20 mouse cellular contexts compared by ENCODE assay signal in the genomic region with DNA sequence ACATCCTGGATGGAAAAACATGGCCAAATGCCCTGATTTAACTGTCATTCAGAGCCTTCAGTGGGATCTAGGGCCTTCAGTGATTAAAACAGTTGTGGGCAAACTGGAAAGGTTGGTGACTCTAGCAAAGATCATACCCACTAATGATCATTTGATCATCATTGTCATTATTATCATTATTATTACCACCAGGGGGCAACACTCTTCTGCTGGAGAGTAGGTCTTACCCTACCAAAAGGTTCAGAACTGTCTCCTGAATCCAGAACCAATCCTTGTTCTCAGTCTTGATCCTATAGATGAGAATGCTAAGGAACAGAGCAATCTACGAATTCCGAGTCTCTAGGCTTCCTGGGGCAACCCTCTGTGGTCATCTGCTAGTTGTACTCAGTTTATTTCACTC. TPM values are rescaled to one million over a fixed set of nuclear protein-coding genes. Genes with fewer than 3 reads are reported as not detected.
DNase-seq lines count a peak whose midpoint lies in the region; ATAC-seq and TF ChIP-seq lines count a peak whose summit lies in the region.
"Had no signal": no experiment of that assay in that cellular context is flagged by ENCODE, and none has a peak within 500 bp of the region (broad histone marks: within the 10 kb centered on the region; RNA-seq: fewer than 3 reads in every experiment).

No protein-coding gene starts in this region.

- H3K9ac ChIP-seq in heart, adult 2 months (ENCODE audit: low read depth, low read length): no peak overlapping the region
- no peak overlapping the region for H3K9ac ChIP-seq in forebrain, embryonic 14.5 days (ENCODE audit: low read length)
- H3K9ac ChIP-seq: heart, embryonic 12.5 days; limb, embryonic 15.5 days; liver, embryonic 15.5 days; midbrain, embryonic 12.5 days had no signal

- H3K4me3 ChIP-seq in heart, adult 2 months: no peak overlapping the region
- H3K4me3 ChIP-seq in heart, embryonic 10.5 days: no peak overlapping the region
- no peak overlapping the region for H3K4me3 ChIP-seq in layer of hippocampus, adult 2 months
- no peak overlapping the region for H3K4me3 ChIP-seq in forebrain, embryonic 14.5 days (ENCODE audit: low read depth, low read length)
- H3K4me3 ChIP-seq: forebrain, embryonic 10.5 days; heart, embryonic 12.5 days; limb, embryonic 15.5 days; liver, embryonic 15.5 days; midbrain, embryonic 12.5 days had no signal

- no peak for DNase-seq in heart, adult 2 months
- DNase-seq in heart, embryonic 10.5 days (ENCODE audit: low spot score): no peak
- DNase-seq in layer of hippocampus, adult 2 months (ENCODE audit: low spot score in 2 of 2): no peak
- DNase-seq in layer of hippocampus, adult 9-11 months: no peak
- peak; percentile 27 for DNase-seq in retina, embryonic 14.5 days (ENCODE audit: low spot score)
- DNase-seq in retina, postnatal 1 day: no peak
- no peak for DNase-seq in forebrain, embryonic 14.5 days (ENCODE audit: low spot score)
- DNase-seq: adrenal gland, postnatal 14 days; heart, postnatal 14 days; kidney, adult 9 months; kidney, postnatal 25 days; left cerebral cortex, postnatal 4 days; lung, postnatal 14 days; thymus, postnatal 25 days had no signal

- no peaks in the 10 kb centered on the region for H3K36me3 ChIP-seq in heart, adult 2 months (ENCODE audit: control insufficient read depth, insufficient read depth, low read length)
- no peaks in the 10 kb centered on the region for H3K36me3 ChIP-seq in heart, embryonic 10.5 days
- no peaks in the 10 kb centered on the region for H3K36me3 ChIP-seq in forebrain, embryonic 14.5 days (ENCODE audit: control insufficient read depth, insufficient read depth, low read length)
- H3K36me3 ChIP-seq: forebrain, embryonic 10.5 days; G1E; heart, embryonic 12.5 days; limb, embryonic 15.5 days; liver, embryonic 15.5 days; midbrain, embryonic 12.5 days had no signal

- no peaks in the 10 kb centered on the region for H3K27me3 ChIP-seq in heart, adult 2 months (ENCODE audit: control insufficient read depth, insufficient read depth, low read length)
- peaks cover 70% of the 10 kb centered on the region for H3K27me3 ChIP-seq in heart, embryonic 10.5 days (ENCODE audit: insufficient read depth, poor library complexity, severe bottlenecking)
- 0 out of 2 replicates have a peak, but pooled peaks cover 4% of the 10 kb centered on the region for H3K27me3 ChIP-seq in forebrain, embryonic 14.5 days (replicated peaks; ENCODE audit: control insufficient read depth, insufficient read depth, low read length)

- TF ChIP-seq POLR2A in heart, adult 2 months (IDR thresholded peaks at IDR 0.05; ENCODE audit: insufficient read depth, low read depth, low read length): no peak

- WGBS in heart, adult 2 months: 65% methylated on average over 2 of the region's 2 CpGs
- WGBS in heart, embryonic 10.5 days: 73% methylated on average over 2 of the region's 2 CpGs
- 86% methylated on average over 2 of the region's 2 CpGs for WGBS in forebrain, embryonic 14.5 days

- H3K4me1 ChIP-seq in heart, adult 2 months (ENCODE audit: control insufficient read depth, insufficient read depth, low read length): no peaks in the 10 kb centered on the region
- no peaks in the 10 kb centered on the region for H3K4me1 ChIP-seq in heart, embryonic 10.5 days
- H3K4me1 ChIP-seq in forebrain, embryonic 14.5 days (ENCODE audit: control insufficient read depth, insufficient read depth, low read length): no peaks in the 10 kb centered on the region
- H3K4me1 ChIP-seq: forebrain, embryonic 10.5 days; heart, embryonic 12.5 days; limb, embryonic 15.5 days; liver, embryonic 15.5 days; midbrain, embryonic 12.5 days had no signal

- H3K79me2 ChIP-seq in heart, adult 2 months (replicated peaks; ENCODE audit: control insufficient read depth, insufficient read depth, low read length): no peaks in the 10 kb centered on the region

- H3K4me2 ChIP-seq in forebrain, embryonic 14.5 days (ENCODE audit: low read length): no peak overlapping the region
- H3K4me2 ChIP-seq: heart, embryonic 12.5 days; limb, embryonic 15.5 days; liver, embryonic 15.5 days; midbrain, embryonic 12.5 days had no signal

- H3K27ac ChIP-seq in heart, adult 2 months: no peak overlapping the region
- no peak overlapping the region for H3K27ac ChIP-seq in heart, embryonic 10.5 days
- peak overlapping the region; percentile 84; the same call in 1 of the 2 replicates for H3K27ac ChIP-seq in layer of hippocampus, adult 2 months
- no peak overlapping the region for H3K27ac ChIP-seq in forebrain, embryonic 14.5 days (ENCODE audit: low read depth, low read length)
- H3K27ac ChIP-seq: forebrain, embryonic 10.5 days; limb, embryonic 15.5 days; liver, embryonic 15.5 days; midbrain, embryonic 12.5 days had no signal

- no peaks in the 10 kb centered on the region for H3K9me3 ChIP-seq in heart, embryonic 10.5 days
- no peaks in the 10 kb centered on the region for H3K9me3 ChIP-seq in forebrain, embryonic 14.5 days (replicated peaks; ENCODE audit: control insufficient read depth, low read length)
- H3K9me3 ChIP-seq: forebrain, embryonic 10.5 days; G1E; heart, embryonic 12.5 days; limb, embryonic 15.5 days; liver, embryonic 15.5 days; midbrain, embryonic 12.5 days had no signal

- no peak for ATAC-seq in forebrain, embryonic 14.5 days

- no peak for TF ChIP-seq EP300 in heart, adult 2 months (IDR thresholded peaks at IDR 0.05; ENCODE audit: insufficient read depth, low read depth, low read length)

- intact Hi-C loops in heart, adult 2 months (cut with DNase I): loop anchor here (2.0 to 5.0 kb wide), 3 partner anchors 15 to 221 kb away; a partner anchor contains a TSS

- TF ChIP-seq CTCF in heart, adult 2 months (IDR thresholded peaks at IDR 0.05): peak; percentile 74
- peak; percentile 70 for TF ChIP-seq CTCF in layer of hippocampus, adult 2 months (conservative IDR thresholded peaks at IDR 0.05)

RNA-seq across cellular contexts. Expression of a gene that starts 12.0 kb away (rescaled TPM):
- 10 to 100 TPM; 61.3 to 75.9 TPM for total RNA-seq in heart, adult 2 months (2021)
- 111 and 126 TPM in 2 replicates for polyA plus RNA-seq in heart, adult 2 months (2012; rRNA removed)
- polyA plus RNA-seq in heart, embryonic 10.5 days (2016; fragmentation: Nextera tagmentation; extraction: Ambion mirVana): 7.7 and 17.3 TPM in 2 replicates
- total RNA-seq in layer of hippocampus, adult 2 months (2021): 100 to 1,000 TPM; 177 to 179 TPM
- 4.6 and 5.5 TPM in 2 replicates for polyA plus RNA-seq in forebrain, embryonic 14.5 days (2014; fragmentation: Nextera tagmentation; extraction: Ambion mirVana)
